In genomic region chr6:125168086-125168485, GRCm38 (mm10) we compare ENCODE assay signal across 12 mouse cellular contexts. TPM values are rescaled to one million over a fixed set of nuclear protein-coding genes. Genes with fewer than 3 reads are reported as not detected.
DNase-seq lines count a peak whose midpoint lies in the region; ATAC-seq and TF ChIP-seq lines count a peak whose summit lies in the region.
"Had no signal": no experiment of that assay in that cellular context is flagged by ENCODE, and none has a peak within 500 bp of the region (broad histone marks: within the 10 kb centered on the region; RNA-seq: fewer than 3 reads in every experiment).

No protein-coding gene starts in this region.

- 0 out of 2 replicates have a peak overlapping the region, but pooled peaks have one; percentile 73 for H3K4me2 ChIP-seq in heart, embryonic 13.5 days
- H3K4me2 ChIP-seq in limb, embryonic 13.5 days (replicated peaks): no peak overlapping the region
- H3K4me2 ChIP-seq in liver, embryonic 13.5 days: no peak overlapping the region

- TF ChIP-seq CTCF in bone marrow macrophage, adult 2 months (IDR thresholded peaks at IDR 0.05; ENCODE audit: low read depth, low read length): no peak

- peaks cover 45% of the 10 kb centered on the region for H3K4me1 ChIP-seq in heart, embryonic 13.5 days
- peaks cover 34% of the 10 kb centered on the region for H3K4me1 ChIP-seq in limb, embryonic 13.5 days
- peaks cover 33% of the 10 kb centered on the region for H3K4me1 ChIP-seq in limb, embryonic 10.5 days
- H3K4me1 ChIP-seq in bone marrow macrophage, adult 2 months (ENCODE audit: control insufficient read depth, insufficient read depth, low read length): peaks cover 12% of the 10 kb centered on the region
- peaks cover 56% of the 10 kb centered on the region for H3K4me1 ChIP-seq in liver, embryonic 13.5 days (replicated peaks)

- WGBS in heart, embryonic 13.5 days: 90% methylated on average over 14 of the region's 14 CpGs
- 92% methylated on average over 14 of the region's 14 CpGs for WGBS in limb, embryonic 13.5 days
- 94% methylated on average over 14 of the region's 14 CpGs for WGBS in limb, embryonic 10.5 days
- 91% methylated on average over 14 of the region's 14 CpGs for WGBS in liver, embryonic 13.5 days (ENCODE audit: insufficient replicate concordance)

- peaks cover 72% of the 10 kb centered on the region for H3K36me3 ChIP-seq in heart, embryonic 13.5 days
- H3K36me3 ChIP-seq in limb, embryonic 13.5 days: peaks cover 70% of the 10 kb centered on the region
- peaks cover 84% of the 10 kb centered on the region for H3K36me3 ChIP-seq in limb, embryonic 10.5 days
- H3K36me3 ChIP-seq in liver, embryonic 13.5 days: peaks cover 80% of the 10 kb centered on the region

- peak overlapping the region; percentile 99 for H3K27ac ChIP-seq in heart, embryonic 13.5 days (replicated peaks)
- no peak overlapping the region for H3K27ac ChIP-seq in limb, embryonic 13.5 days
- no peak overlapping the region for H3K27ac ChIP-seq in limb, embryonic 10.5 days
- H3K27ac ChIP-seq in bone marrow macrophage, adult 2 months (ENCODE audit: insufficient read depth, low read depth, low read length): 0 out of 2 replicates have a peak overlapping the region, but pooled peaks have one; percentile 77
- H3K27ac ChIP-seq in liver, embryonic 13.5 days: peak overlapping the region; percentile 90; the same call in 1 of the 2 replicates

- no peak for DNase-seq in heart, adult 8-10 months (ENCODE audit: low spot score)
- no peak for DNase-seq in limb, embryonic 10.5 days (ENCODE audit: low spot score)
- no peak for DNase-seq in liver, embryonic 13.5 days
- DNase-seq in testis, postnatal 14 days (ENCODE audit: low spot score): no peak
- DNase-seq in kidney, adult 9 months: no peak
- DNase-seq: adrenal gland, postnatal 25 days; gastrocnemius, postnatal 10 days had no signal

- H3K9ac ChIP-seq in heart, embryonic 13.5 days: peak overlapping the region; percentile 88
- H3K9ac ChIP-seq in limb, embryonic 13.5 days: 0 out of 2 replicates have a peak overlapping the region, but pooled peaks have one; percentile 4
- H3K9ac ChIP-seq in liver, embryonic 13.5 days: no peak overlapping the region

- no peaks in the 10 kb centered on the region for H3K27me3 ChIP-seq in heart, embryonic 13.5 days (replicated peaks)
- no peaks in the 10 kb centered on the region for H3K27me3 ChIP-seq in limb, embryonic 13.5 days
- no peaks in the 10 kb centered on the region for H3K27me3 ChIP-seq in limb, embryonic 10.5 days (ENCODE audit: low read depth, poor library complexity, severe bottlenecking)
- H3K27me3 ChIP-seq in liver, embryonic 13.5 days: no peaks in the 10 kb centered on the region
- H3K27me3 ChIP-seq: megakaryocyte, embryonic 14.5 days had no signal

- no peak for TF ChIP-seq POLR2A in bone marrow macrophage, adult 2 months (IDR thresholded peaks at IDR 0.05; ENCODE audit: borderline replicate concordance, low read depth, low read length)

- no peak overlapping the region for H3K4me3 ChIP-seq in heart, embryonic 13.5 days
- H3K4me3 ChIP-seq in limb, embryonic 13.5 days: no peak overlapping the region
- no peak overlapping the region for H3K4me3 ChIP-seq in limb, embryonic 10.5 days
- no peak overlapping the region for H3K4me3 ChIP-seq in bone marrow macrophage, adult 2 months (ENCODE audit: insufficient read depth, low read length)
- no peak overlapping the region for H3K4me3 ChIP-seq in liver, embryonic 13.5 days (replicated peaks)

- no peaks in the 10 kb centered on the region for H3K9me3 ChIP-seq in heart, embryonic 13.5 days
- H3K9me3 ChIP-seq in limb, embryonic 13.5 days: no peaks in the 10 kb centered on the region
- H3K9me3 ChIP-seq in limb, embryonic 10.5 days (replicated peaks): no peaks in the 10 kb centered on the region
- no peaks in the 10 kb centered on the region for H3K9me3 ChIP-seq in liver, embryonic 13.5 days (replicated peaks)
- H3K9me3 ChIP-seq: megakaryocyte, embryonic 14.5 days had no signal

- ATAC-seq in heart, embryonic 13.5 days (ENCODE audit: extremely low read depth, insufficient number of reproducible peaks, low FRiP score, low TSS enrichment): no peak
- no peak for ATAC-seq in limb, embryonic 13.5 days (ENCODE audit: low FRiP score, low read depth)
- no peak for ATAC-seq in liver, embryonic 13.5 days (ENCODE audit: low read depth)
- ATAC-seq: CD4-positive, CD25-positive, alpha-beta regulatory T cell, adult 4 months had no signal

RNA-seq across cellular contexts. Expression of gene Gapdh, which starts 1.8 kb away (rescaled TPM):
- 4,266 and 4,534 TPM in 2 replicates for polyA plus RNA-seq in heart, embryonic 13.5 days (2015; fragmentation: Nextera tagmentation; extraction: Ambion mirVana)
- total RNA-seq in heart, adult 8-10 months (2022): 1,000 to 10,000 TPM; 4,410 to 5,784 (median 5,238) TPM
- polyA plus RNA-seq in limb, embryonic 13.5 days (2015; fragmentation: Nextera tagmentation; extraction: Ambion mirVana): 1,893 and 1,983 TPM in 2 replicates
- 2,585 and 3,112 TPM in 2 replicates for polyA plus RNA-seq in limb, embryonic 10.5 days (2016; fragmentation: Nextera tagmentation; extraction: Ambion mirVana)
- polyA plus RNA-seq in bone marrow macrophage, adult 2 months (2012; ENCODE audit: insufficient read depth, insufficient read length, missing spikeins): 229 and 264 TPM in 2 replicates
- 1,179 and 1,220 TPM in 2 replicates for polyA plus RNA-seq in liver, embryonic 13.5 days (2015; fragmentation: Nextera tagmentation; extraction: Ambion mirVana)

RNA-seq across cellular contexts. Expression of gene Iffo1, which starts 23.0 kb away (rescaled TPM):
- polyA plus RNA-seq in heart, embryonic 13.5 days (2015; fragmentation: Nextera tagmentation; extraction: Ambion mirVana): 9.4 and 9.5 TPM in 2 replicates
- 10 to 100 TPM in 2 of 4 experiments, 1 to 10 TPM in 2; 5.2 to 11.9 (median 9.4) TPM for total RNA-seq in heart, adult 8-10 months (2022)
- 31.5 and 33.1 TPM in 2 replicates for polyA plus RNA-seq in limb, embryonic 13.5 days (2015; fragmentation: Nextera tagmentation; extraction: Ambion mirVana)
- 10.9 and 15.5 TPM in 2 replicates for polyA plus RNA-seq in limb, embryonic 10.5 days (2016; fragmentation: Nextera tagmentation; extraction: Ambion mirVana)
- 51.8 and 57.0 TPM in 2 replicates for polyA plus RNA-seq in bone marrow macrophage, adult 2 months (2012; ENCODE audit: insufficient read depth, insufficient read length, missing spikeins)
- 3.7 and 3.9 TPM in 2 replicates for polyA plus RNA-seq in liver, embryonic 13.5 days (2015; fragmentation: Nextera tagmentation; extraction: Ambion mirVana)

RNA-seq across cellular contexts. Expression of gene Ncapd2, which starts 23.4 kb away (rescaled TPM):
- polyA plus RNA-seq in heart, embryonic 13.5 days (2015; fragmentation: Nextera tagmentation; extraction: Ambion mirVana): 80.3 and 81.8 TPM in 2 replicates
- total RNA-seq in heart, adult 8-10 months (2022): 10 to 100 TPM; 14.3 to 18.7 (median 15.6) TPM
- 146 and 148 TPM in 2 replicates for polyA plus RNA-seq in limb, embryonic 13.5 days (2015; fragmentation: Nextera tagmentation; extraction: Ambion mirVana)
- polyA plus RNA-seq in limb, embryonic 10.5 days (2016; fragmentation: Nextera tagmentation; extraction: Ambion mirVana): 285 and 288 TPM in 2 replicates
- polyA plus RNA-seq in bone marrow macrophage, adult 2 months (2012; ENCODE audit: insufficient read depth, insufficient read length, missing spikeins): 83.1 and 85.5 TPM in 2 replicates
- 94.5 and 101 TPM in 2 replicates for polyA plus RNA-seq in liver, embryonic 13.5 days (2015; fragmentation: Nextera tagmentation; extraction: Ambion mirVana)

RNA-seq across cellular contexts. Expression of gene Mrpl51, which starts 23.5 kb away (rescaled TPM):
- 219 and 251 TPM in 2 replicates for polyA plus RNA-seq in heart, embryonic 13.5 days (2015; fragmentation: Nextera tagmentation; extraction: Ambion mirVana)
- 100 to 1,000 TPM; 313 to 324 (median 318) TPM for total RNA-seq in heart, adult 8-10 months (2022)
- polyA plus RNA-seq in limb, embryonic 13.5 days (2015; fragmentation: Nextera tagmentation; extraction: Ambion mirVana): 212 and 213 TPM in 2 replicates
- 213 and 231 TPM in 2 replicates for polyA plus RNA-seq in limb, embryonic 10.5 days (2016; fragmentation: Nextera tagmentation; extraction: Ambion mirVana)
- 68.6 and 82.0 TPM in 2 replicates for polyA plus RNA-seq in bone marrow macrophage, adult 2 months (2012; ENCODE audit: insufficient read depth, insufficient read length, missing spikeins)
- polyA plus RNA-seq in liver, embryonic 13.5 days (2015; fragmentation: Nextera tagmentation; extraction: Ambion mirVana): 217 and 225 TPM in 2 replicates

RNA-seq across cellular contexts. Expression of gene Nop2, which starts 36.4 kb away (rescaled TPM):
- 42.7 and 48.1 TPM in 2 replicates for polyA plus RNA-seq in heart, embryonic 13.5 days (2015; fragmentation: Nextera tagmentation; extraction: Ambion mirVana)
- 10 to 100 TPM; 16.5 to 21.5 (median 20.3) TPM for total RNA-seq in heart, adult 8-10 months (2022)
- polyA plus RNA-seq in limb, embryonic 13.5 days (2015; fragmentation: Nextera tagmentation; extraction: Ambion mirVana): 65.6 and 67.1 TPM in 2 replicates
- polyA plus RNA-seq in limb, embryonic 10.5 days (2016; fragmentation: Nextera tagmentation; extraction: Ambion mirVana): 94.6 and 119 TPM in 2 replicates
- polyA plus RNA-seq in bone marrow macrophage, adult 2 months (2012; ENCODE audit: insufficient read depth, insufficient read length, missing spikeins): 10.7 and 11.4 TPM in 2 replicates
- 60.6 and 65.5 TPM in 2 replicates for polyA plus RNA-seq in liver, embryonic 13.5 days (2015; fragmentation: Nextera tagmentation; extraction: Ambion mirVana)

Comparison
In these comparisons a context has a peak if more than half of its experiments do, and no peak if none do; other contexts are left out.
1. H3K27ac ChIP-seq: peak in heart, embryonic 13.5 days (single experiment), bone marrow macrophage, adult 2 months (single experiment) and liver, embryonic 13.5 days (single experiment); none in limb, embryonic 13.5 days (single experiment) and limb, embryonic 10.5 days (single experiment).